Mouse (Mus musculus) large intestine, adult 2 months (tissue): ENCODE measurements at regions not wholly inside any gene's neighbourhood (a gene's known extent, or its start where the extent isn't known, plus 50 kb on each side); places are given as distances from the start of the nearest gene placed in this dataset.

ENCODE experiments used
- DNase-seq: peaks from one replicate; pipeline ENCODE4 v3.0.0-alpha.2; 2012; ENCODE audit warnings: low read depth, low spot score
- WGBS: fragments of 180-500 bp; shearing (Covaris S2); methylation state at CpG from one replicate; pipeline ENCODE4 v1.1.7; 2018; 5-methylcytosine and 5-hydroxymethylcytosine counted together

DNA sequence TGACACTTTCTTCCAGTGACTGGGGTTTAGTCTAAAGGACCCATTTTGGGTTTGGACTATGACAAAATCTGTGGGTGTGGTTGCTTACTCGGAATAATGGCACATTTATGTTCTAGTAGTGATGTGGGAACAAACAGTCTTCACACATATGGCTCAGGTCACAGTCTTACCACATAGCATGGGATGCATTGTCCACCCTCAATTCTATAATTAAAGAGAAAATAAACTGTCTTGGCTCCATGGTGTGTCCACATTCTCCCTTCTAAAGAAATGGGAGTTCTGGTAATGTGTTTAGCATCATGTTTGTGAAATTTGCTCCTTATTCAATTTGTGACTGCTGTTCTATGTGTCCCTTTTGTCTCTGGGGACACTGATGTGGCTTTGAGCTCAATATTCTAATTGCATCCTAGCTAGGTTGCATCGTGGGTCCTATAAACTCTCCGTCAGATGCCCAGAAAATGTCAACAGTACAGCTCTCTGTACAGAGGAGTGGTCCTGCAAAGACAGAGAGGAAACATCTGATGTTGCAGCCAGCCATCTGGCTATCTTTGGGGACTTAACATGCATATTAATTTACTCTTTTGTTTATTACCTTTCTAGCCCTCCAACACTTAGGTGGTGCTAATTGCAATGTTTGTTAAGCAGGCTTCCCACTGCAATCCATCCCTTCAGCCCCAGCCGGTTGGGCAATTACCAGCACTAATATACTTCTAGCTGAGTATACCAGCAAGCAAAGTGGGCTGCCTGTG is 369.5 kb upstream of the Slc30a5 start:
- no peak for DNase-seq
- WGBS: 45% methylated on average over 4 of the region's 4 CpGs

DNA sequence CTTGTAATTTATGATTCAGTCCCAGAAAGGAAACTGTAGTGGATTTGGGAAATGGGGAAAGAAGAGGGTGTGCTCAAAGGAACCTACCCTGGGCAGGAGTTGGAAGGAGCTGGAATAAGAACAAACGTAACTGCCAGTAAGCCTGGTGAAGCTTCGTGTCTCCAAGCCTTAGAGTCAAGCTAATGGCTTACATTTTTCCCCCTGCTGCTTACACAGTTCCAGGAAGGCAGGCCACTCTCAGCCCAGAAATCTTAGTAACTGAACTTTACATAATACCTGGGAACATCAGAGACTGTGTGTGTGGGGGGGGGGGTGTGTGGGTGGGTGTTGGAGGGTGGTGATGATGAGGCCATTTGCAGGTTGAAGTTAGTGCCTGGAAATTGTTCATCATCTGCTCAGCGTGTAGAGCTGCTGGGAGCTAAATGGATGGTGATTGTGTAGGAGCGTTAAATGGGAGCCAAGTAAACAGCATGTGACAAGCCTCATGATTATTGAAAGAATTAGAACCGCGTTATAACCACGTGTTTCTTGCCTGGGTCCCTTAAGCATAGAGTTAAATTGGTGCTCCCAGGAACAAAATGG is 357.1 kb upstream of the Slc30a5 start:
- WGBS: 84% methylated on average over 7 of the region's 7 CpGs
- DNase-seq: no peak

DNA sequence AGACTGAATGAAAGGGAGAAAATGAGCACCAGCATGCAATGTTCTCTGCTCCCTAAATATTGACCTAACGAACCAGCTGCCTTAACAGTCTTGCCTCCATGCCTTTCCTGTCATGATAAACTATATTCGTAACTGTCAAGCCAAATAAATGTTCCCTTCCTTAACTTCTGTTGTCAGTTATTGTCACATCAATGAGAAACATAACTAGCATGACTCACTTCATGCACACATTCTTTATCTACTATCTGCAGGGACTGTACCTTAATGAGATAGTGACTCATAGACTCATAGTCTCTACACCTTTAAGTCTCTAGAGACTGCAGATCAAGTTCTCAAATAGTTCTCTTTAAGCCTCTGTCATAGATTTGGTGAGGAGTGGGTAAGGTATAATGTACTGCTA is 349.2 kb upstream of the Slc30a5 start:
- no peak for DNase-seq
- 66% methylated on average over 2 of the region's 2 CpGs for WGBS

DNA sequence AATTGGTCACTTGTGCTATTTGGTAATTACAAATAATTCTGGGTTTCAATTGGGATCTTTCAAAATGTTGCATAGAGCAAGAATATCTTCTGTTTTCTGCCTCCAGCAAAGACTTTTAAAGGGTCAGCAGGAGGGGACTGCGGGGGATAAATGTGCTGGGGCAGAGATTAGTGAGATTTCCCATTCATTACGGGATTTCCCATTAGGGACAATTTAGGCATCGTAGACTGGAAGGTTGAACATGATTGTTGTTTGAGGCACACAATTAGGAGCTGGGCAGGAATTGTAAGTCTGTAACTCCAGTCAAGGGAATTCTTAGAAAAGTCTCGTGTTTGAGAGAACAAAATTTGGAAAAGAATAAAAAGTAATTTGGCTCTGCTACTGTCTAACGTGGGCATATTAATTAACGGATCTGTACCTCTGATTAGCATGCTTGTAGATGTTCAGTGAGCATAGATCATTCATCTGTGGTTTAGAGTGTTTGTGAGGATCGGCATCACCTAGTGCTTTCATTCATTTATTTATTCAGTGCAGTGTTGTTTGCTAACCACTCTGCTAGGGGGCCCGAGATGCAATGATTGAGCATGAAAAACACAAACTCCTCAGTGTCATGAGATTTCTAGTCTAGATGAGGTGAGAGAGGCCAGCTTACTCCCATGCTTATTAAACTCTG is 341.9 kb upstream of the Slc30a5 start:
- DNase-seq: no peak
- 88% methylated on average over 8 of the region's 8 CpGs for WGBS

DNA sequence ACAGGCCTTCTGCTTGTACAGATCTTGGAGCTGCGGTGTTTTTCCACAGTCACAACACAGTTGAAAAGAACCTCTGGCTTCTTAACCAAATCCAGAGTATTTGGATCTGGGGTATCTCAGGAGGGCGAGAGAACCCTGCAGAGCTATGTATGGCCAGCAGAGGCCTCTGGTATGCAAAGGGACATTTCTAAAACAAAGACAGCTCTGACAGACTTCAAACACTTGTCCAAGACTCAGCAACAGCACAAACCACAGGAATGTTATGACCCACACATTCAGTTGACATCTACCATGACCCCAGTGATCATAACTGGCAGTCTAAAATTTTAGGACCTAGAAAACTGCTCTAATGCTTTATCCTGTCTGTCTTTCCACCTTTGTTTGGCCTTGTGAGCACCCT is 328.5 kb upstream of the Slc30a5 start:
- 62% methylated on average over 2 of the region's 2 CpGs for WGBS
- no peak for DNase-seq

DNA sequence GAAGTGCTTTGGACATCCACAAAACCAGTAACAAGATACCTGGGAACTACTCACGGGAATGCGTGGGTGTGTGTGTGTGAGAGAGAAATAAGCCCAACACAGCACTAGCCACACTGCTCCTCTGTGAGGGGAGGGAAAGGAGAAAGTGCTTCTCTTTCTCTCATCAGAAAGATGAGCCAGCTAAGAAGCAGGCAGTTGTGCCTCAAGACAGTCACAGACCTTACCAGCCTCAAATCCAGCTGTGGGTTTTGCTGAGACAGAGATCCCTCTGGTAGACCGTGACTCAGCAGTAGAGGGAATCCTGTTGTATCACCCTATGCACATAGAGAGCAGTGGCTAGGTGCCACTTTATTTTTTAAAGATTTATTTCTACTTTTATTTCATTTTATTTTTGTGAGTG is 326.7 kb upstream of the Slc30a5 start:
- 90% methylated on average over 3 of the region's 3 CpGs for WGBS
- DNase-seq: no peak

DNA sequence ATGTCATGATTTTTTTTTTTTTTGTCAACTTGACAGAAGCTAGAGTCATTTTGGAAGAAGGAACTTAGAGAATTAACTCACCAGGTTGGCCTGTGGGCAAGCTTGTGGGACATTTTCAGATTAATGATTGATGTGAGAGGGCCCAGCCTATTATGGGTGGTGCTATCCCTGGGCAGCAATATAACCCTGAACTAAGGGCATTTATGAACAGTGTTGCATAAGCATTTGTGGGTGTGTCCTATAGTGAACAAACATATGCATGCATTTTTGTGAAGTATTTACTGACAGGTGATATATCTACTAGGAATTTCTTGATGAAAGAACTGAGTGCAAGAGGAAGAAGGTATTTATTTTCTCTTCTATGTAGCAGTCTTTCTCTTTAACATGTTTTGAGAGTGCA is 320.5 kb upstream of the Slc30a5 start:
- peak; percentile 62 for DNase-seq

DNA sequence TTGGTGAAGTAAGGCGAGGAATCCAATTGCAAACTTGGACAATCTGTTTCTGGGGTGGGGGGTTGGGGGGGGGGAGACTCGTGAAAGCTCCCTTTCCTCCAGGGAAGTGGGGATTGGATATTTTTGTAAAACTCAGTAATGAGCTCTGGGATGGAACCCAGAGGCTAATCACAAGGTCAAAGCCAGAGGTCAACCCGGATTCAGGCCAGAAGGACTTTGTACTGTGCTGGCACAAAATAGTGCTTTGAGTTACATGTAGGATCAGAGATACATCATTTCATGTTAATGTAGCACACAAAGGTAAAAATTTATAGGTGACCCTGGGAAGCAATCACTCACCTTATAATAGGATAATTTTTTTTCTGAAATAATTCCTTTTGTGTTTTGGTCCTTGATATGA is 309.5 kb upstream of the Slc30a5 start:
- 61% methylated on average over 3 of the region's 3 CpGs for WGBS
- no peak for DNase-seq

DNA sequence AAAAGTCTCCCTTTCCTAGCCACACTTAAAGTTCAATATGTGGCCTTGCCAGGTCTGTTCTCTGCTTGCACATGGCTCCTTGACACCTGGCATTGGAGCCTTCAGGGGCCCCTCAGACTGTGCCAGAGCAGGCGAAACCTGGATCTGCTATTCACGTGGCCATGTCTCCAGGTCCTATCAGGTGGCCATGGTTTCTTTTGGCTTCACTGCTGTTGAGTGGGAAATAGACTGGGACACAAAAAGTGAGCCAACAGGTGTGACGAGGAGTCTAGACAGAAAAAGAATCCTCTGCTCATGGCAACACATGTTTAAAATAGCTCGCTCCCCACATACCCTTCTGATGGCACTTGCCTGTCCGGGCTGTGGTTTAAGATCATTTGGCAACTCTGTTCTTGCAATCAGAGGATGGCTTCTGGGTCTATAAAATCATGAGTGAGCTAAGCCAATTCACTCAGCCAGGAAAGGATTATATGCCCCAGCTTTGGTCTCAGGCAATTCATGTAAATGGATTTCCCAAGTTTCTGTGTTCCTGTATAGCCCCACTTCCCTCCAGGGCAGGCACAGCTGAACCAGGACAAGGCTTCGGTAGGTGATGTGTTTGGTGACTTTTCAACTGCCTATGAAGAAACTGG is 309.0 kb upstream of the Slc30a5 start:
- DNase-seq: no peak
- WGBS: 91% methylated on average over 6 of the region's 6 CpGs

DNA sequence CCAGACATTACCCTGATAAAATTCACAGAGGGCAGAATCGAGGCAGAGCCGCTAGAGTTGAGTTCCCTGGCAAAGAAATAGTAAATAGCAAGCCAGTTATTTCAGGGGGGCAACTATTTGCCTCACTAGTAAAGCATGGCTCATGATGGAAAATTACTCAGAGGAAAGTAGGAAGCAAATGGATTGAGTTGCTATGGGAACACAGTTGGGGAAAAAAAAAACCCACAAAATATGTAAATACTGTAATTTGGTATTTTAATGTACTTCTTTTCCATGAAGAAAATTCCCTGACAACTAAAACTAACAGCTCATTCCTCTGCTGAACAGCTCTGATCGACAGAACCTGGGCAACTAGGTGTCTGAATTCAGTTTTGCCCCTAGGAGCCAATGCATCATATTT is 296.2 kb upstream of the Slc30a5 start:
- DNase-seq: no peak
- WGBS: 85% methylated on average over 3 of the region's 3 CpGs

DNA sequence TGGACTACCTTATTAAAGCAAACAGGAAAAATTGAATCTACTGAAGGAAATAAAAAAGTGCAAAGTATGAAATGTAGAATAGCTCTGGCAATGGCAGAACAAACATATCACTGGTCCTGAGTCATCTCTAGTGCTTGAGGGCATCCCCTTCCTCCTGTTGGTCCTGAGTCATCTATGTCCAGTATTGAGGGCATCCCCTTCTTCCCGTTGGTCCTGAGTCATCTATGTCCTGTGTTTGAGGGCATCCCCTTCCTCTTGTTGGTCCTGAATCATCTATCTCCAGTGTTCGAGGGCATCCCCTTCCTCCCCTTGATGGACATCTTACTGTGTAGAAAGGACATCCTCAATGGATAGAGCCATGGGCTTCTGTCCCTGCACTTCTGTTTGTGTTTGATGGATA is 294.6 kb upstream of the Slc30a5 start:
- 76% methylated on average over 2 of the region's 2 CpGs for WGBS
- no peak for DNase-seq

DNA sequence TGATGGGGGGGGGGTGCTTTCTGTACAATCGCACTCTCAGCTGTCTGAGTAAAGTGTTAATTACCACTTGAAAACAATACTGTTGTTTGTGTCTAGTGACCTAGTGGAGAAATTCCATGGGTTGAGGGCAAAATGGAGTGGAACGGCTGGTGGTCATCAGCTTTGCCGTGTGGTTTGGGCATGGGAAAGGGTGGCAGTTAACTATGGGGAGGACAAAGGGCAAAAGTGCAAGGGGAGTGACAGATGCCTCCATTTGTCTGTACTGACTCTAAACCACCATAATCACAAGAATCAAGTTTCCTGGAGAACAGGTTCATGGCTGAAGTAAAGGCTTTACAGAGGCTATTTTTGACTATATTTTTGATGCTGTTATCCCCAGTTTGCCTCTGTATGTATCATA is 294.0 kb upstream of the Slc30a5 start:
- WGBS: 88% methylated on average over 3 of the region's 3 CpGs
- DNase-seq: no peak

DNA sequence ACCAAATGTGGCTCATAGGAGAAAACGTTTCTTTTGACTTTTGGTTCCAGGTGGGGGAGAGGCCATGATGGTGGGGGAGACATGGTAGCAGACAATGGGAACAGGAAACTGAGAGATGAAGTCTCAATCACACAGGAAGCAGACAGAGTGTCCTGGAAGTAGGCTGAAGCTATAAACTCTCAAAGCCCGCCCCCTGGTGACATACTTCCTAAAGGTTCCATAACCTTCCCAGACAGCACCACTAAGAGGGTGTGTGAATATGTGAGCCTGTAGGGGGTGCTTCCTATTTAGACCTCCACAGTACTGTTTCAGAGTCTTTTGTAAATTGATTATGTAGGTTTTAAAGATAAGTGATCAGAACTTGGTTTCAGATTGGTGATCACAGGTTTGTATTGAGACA is 284.1 kb upstream of the Slc30a5 start:
- WGBS: 79% methylated on average over 2 of the region's 2 CpGs
- no peak for DNase-seq

DNA sequence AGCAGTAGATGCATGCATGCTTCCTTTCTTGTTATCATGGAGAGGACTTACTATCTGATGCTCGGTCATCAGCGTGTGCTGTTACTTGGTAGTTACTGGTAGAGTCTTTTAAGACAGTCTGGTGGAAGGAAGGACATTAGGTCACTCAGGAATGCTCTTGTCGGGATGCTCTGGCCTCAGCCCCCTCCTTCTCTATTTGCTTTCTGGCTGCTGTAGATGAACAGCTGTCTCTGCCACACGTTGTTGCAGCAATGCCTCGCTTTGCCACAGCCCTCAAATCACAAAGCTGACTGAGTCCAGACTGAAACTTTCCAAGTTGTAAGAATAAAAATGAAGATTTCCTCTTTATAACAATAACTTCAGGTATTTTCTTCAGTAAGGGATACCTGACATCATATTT is 282.1 kb upstream of the Slc30a5 start:
- DNase-seq: no peak
- 63% methylated on average over 5 of the region's 5 CpGs for WGBS

DNA sequence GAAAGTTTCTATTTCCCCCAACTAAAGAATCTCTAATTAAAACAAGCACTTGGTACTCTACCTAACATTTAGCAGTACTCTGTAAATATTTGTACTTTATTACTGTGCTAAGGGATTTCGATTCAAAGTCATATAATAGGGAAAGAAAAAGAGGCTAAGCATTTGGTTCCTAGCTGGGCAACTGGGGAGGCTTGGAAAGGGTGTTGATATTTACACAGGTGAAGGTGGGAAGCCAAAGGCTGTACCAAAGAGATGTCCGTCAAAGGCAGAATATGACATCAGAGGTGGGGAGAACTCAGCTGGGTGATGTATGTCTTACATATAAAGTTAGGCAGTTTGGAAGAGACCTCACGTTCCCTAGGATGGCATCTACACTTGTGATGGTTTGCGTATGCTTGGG is 278.9 kb upstream of the Slc30a5 start:
- no peak for DNase-seq
- 30% methylated on average over 4 of the region's 4 CpGs for WGBS

DNA sequence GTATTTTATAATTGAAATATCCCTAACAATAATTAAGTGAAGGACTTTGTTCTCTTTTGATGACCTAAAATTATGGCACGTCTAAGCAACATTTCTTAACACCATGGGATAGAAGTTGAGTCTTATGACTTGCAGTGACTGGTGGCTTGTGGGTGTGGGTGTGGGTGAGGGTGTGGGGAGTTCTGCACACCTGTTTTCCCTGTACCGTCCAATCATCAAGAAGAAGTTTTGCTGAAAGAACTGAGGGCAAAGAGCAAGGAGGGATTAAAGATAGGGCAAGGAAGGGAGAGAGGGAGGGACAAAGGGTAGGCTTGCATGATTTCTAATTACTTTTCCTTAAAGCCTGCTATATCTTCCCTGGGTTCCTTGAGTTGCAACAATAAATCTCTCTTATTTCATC is 278.5 kb upstream of the Slc30a5 start:
- DNase-seq: peak; percentile 21
- WGBS: 22% methylated on average over 2 of the region's 2 CpGs

DNA sequence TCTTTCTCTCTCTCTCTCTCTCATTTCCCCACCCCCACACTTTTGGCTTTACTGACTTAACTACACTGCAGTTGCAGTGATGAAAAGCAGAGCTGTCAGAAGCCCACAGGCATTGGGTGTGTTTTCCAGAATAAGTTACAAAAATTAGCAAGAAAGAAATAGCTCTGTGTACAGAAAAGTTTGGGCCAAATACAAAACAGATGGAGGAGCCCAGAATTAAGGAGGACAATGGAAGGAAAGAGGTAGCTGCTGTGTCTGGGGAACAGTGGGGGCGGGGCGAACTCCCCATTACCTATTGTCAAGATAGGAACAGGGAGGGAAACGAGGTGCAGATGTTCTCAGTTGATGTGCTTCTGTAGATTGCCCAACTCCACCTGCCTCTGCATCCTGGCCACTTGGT is 267.4 kb upstream of the Slc30a5 start:
- 75% methylated on average over 3 of the region's 3 CpGs for WGBS
- no peak for DNase-seq

DNA sequence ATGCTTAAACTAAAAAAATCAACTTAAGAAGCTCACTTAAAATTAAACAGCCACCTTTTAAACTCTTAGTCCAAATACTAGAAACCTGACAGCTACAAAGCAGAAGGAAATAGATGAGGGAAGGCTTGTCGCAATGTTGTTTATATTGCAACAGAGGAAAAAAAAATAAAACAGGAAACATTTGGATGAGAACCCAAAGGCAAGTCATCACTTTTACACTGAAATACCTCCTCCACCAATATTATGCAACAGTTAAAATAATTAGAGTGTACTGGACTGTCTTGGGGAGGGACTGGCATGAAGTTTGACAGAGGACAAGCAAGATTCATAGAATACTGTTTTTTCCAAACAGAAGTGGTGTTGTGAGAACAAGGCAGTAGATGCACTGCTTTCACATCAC is 263.6 kb upstream of the Slc30a5 start:
- no peak for DNase-seq
- WGBS: 80% methylated on average over 1 of the region's 1 CpGs

DNA sequence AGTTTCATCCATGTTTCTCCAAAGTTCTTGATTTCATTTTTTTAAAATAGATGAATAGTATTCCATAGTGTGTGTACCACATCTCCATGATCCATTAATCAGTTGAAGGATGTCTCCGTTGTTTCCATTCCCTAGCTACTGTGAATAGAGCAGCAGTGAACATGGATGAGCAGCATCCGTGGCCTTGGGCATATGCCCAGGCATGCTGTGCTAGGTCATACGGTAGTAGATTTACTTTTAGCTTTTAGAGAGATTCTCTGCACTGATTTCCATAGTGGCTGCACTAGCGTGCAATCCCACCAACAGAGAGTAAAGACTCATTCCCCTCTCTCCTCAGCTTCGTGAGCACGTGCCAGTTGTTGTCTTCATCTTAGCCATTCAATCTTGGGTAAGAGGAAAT is 263.0 kb upstream of the Slc30a5 start:
- no peak for DNase-seq
- WGBS: 88% methylated on average over 6 of the region's 6 CpGs

DNA sequence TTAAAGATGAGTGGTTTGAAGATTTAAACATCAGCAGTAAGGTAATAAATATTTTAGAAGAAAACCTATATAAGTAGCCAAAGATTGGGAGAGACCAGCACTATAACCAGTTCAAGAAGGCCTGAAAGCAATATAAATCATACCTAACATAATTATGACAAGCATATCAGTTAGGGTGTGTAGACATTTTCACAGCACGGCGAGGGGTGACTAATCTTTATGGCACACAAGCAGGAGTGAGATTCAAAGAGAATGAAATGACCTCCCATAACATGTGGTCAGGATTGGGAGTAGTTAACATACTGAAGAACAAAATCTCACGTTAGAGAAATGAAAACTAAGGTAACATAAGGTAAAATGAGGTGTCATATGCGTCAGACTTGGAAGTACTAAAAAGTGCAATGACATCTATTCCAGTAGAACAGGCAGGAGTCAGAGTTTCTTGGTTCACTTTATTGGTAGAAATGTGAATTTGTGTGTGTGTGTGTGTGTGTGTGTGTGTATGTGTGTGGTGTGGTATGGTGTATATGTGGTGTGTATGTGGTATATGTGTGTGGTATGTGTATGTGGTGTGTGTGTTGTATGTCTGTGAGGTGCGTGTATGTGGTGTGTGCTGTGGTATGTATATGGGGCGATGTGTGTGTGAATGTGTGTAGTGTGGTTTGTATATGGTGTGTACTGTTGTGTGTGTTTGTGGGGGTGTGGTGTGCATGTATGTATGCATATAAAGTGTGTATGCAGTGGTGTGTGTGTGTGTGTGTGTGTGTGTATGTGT is 262.0 kb upstream of the Slc30a5 start:
- WGBS: 52% methylated on average over 6 of the region's 6 CpGs

More for the DNA sequence above, 262.0 kb upstream of the Slc30a5 start:
- peak; percentile 36 for DNase-seq
